Mouse (Mus musculus): Measurements from ENCODE around the gene Rnaseh2c. TPM values are rescaled to one million over a fixed set of nuclear protein-coding genes. Genes with fewer than 3 reads are reported as not detected.
A peak's percentile ranks its signal among the peaks of the same experiment; 100 is the strongest.

Rnaseh2c gene
- polyA plus RNA-seq, 1 experiment from 2014 or later, result 79.1 TPM

- in situ Hi-C loops (cut with MboI; ENCODE audit: low pct_unique_long_range_greater_than_20kb), result no loop called here
- DNase-seq (ENCODE audit: low read depth, low spot score), result no peak
- ATAC-seq, result no peak
- ChIA-PET CTCF (interaction anchor here (1.5 kb wide), 1 partner anchor 139 kb away, joined by 4 read pairs; no protein-coding TSS in a partner anchor), POLR2A (no interaction called here)
- no peak for TF ChIP-seq CTCF (IDR thresholded peaks at IDR 0.05)
- no peaks in the 10 kb centered on the region for H3K27me3 ChIP-seq
Measured at GRCm38 (mm10) chr19:5647791-5648190, 46.1 kb downstream of the Rnaseh2c start.

- ATAC-seq (peak; percentile 20), DNase-seq (ENCODE audit: low read depth, low spot score) (no peak)
- CTCF ChIA-PET, result interaction anchor here (0.8 to 1.4 kb wide), 2 partner anchors 12 to 21 kb away, joined by 3 to 5 read pairs; no protein-coding TSS in a partner anchor
- no peaks in the 10 kb centered on the region for H3K27me3 ChIP-seq
- no peak for TF ChIP-seq CTCF (IDR thresholded peaks at IDR 0.05)
- POLR2A ChIA-PET, result interaction anchor here (0.9 to 1.4 kb wide), 4 partner anchors 11 to 151 kb away, joined by 3 to 6 read pairs (median 4); partner anchors contain the start of genes Rela and Sipa1
- in situ Hi-C loops (cut with MboI; ENCODE audit: low pct_unique_long_range_greater_than_20kb), result no loop called here
Measured at GRCm38 (mm10) chr19:5648401-5649297, 47.0 kb downstream of the Rnaseh2c start.

GRCm38 (mm10) chr19:5649298-5649741 is 47.6 kb downstream of the Rnaseh2c start:
- H3K27me3 ChIP-seq, result no peaks in the 10 kb centered on the region
- DNase-seq (ENCODE audit: low read depth, low spot score), result no peak
- CTCF ChIA-PET, result interaction anchor here (1.4 kb wide), 1 partner anchor 21 kb away, joined by 5 read pairs; no protein-coding TSS in a partner anchor
- no peak for TF ChIP-seq CTCF (IDR thresholded peaks at IDR 0.05)
- POLR2A ChIA-PET, result interaction anchor here (0.9 to 1.4 kb wide), 4 partner anchors 12 to 150 kb away, joined by 3 to 6 read pairs (median 4); partner anchors contain the start of genes Rela and Sipa1
- in situ Hi-C loops (cut with MboI; ENCODE audit: low pct_unique_long_range_greater_than_20kb), result no loop called here
- peak; percentile 11 for ATAC-seq

- POLR2A ChIA-PET, result interaction anchor here (0.7 to 1.0 kb wide), 2 partner anchors 9 to 11 kb away, joined by 3 read pairs; no protein-coding TSS in a partner anchor
- no peaks in the 10 kb centered on the region for H3K27me3 ChIP-seq
- ATAC-seq, result no peak
- CTCF ChIA-PET, result no interaction called here
- no peak for TF ChIP-seq CTCF (IDR thresholded peaks at IDR 0.05)
- DNase-seq (ENCODE audit: low read depth, low spot score), result no peak
- in situ Hi-C loops (cut with MboI; ENCODE audit: low pct_unique_long_range_greater_than_20kb), result no loop called here
Measured at GRCm38 (mm10) chr19:5651502-5652274, 50.0 kb downstream of the Rnaseh2c start.

GRCm38 (mm10) chr19:5652570-5652969 is 50.9 kb downstream of the Rnaseh2c start:
- ATAC-seq, result no peak
- H3K27me3 ChIP-seq, result no peaks in the 10 kb centered on the region
- POLR2A ChIA-PET, result interaction anchor here (0.7 to 1.0 kb wide), 2 partner anchors 8 to 12 kb away, joined by 3 read pairs; no protein-coding TSS in a partner anchor
- TF ChIP-seq CTCF (IDR thresholded peaks at IDR 0.05), result no peak
- in situ Hi-C loops (cut with MboI; ENCODE audit: low pct_unique_long_range_greater_than_20kb), result no loop called here
- CTCF ChIA-PET, result no interaction called here
- no peak for DNase-seq (ENCODE audit: low read depth, low spot score)

GRCm38 (mm10) chr19:5653969-5654719 is 52.5 kb downstream of the Rnaseh2c start:
- no peak for TF ChIP-seq CTCF (IDR thresholded peaks at IDR 0.05)
- DNase-seq (ENCODE audit: low read depth, low spot score), result no peak
- no peaks in the 10 kb centered on the region for H3K27me3 ChIP-seq
- in situ Hi-C loops (cut with MboI; ENCODE audit: low pct_unique_long_range_greater_than_20kb), result no loop called here
- POLR2A ChIA-PET, result no interaction called here
- ATAC-seq, result no peak
- CTCF ChIA-PET, result no interaction called here

- no peak for TF ChIP-seq CTCF (IDR thresholded peaks at IDR 0.05)
- in situ Hi-C loops (cut with MboI; ENCODE audit: low pct_unique_long_range_greater_than_20kb), result no loop called here
- no peak for ATAC-seq
- CTCF ChIA-PET, result interaction anchor here (0.8 kb wide), 1 partner anchor 9 kb away, joined by 4 read pairs; no protein-coding TSS in a partner anchor
- DNase-seq (ENCODE audit: low read depth, low spot score), result no peak
- POLR2A ChIA-PET, result no interaction called here
- no peaks in the 10 kb centered on the region for H3K27me3 ChIP-seq
Measured at GRCm38 (mm10) chr19:5654720-5655298, 53.1 kb downstream of the Rnaseh2c start.

Other genes starting within 250 kb of the Rnaseh2c start
- gene Eif1ad, start 235.1 kb upstream of the Rnaseh2c start, polyA plus RNA-seq (2021), result 36.7 TPM
- 211 TPM for gene Banf1, start 234.7 kb upstream of the Rnaseh2c start, polyA plus RNA-seq (2021)
- 75.3 TPM for gene Sart1, start 213.2 kb upstream of the Rnaseh2c start, polyA plus RNA-seq (2021)
- 0.13 TPM for gene Tsga10ip, start 199.3 kb upstream of the Rnaseh2c start, polyA plus RNA-seq (2021)
- gene Drap1, start 176.9 kb upstream of the Rnaseh2c start, polyA plus RNA-seq (2021), result 251 TPM
- 58.5 TPM for gene AI837181, start 176.7 kb upstream of the Rnaseh2c start, polyA plus RNA-seq (2021)
- 2.1 TPM for gene Fosl1, start 154.3 kb upstream of the Rnaseh2c start, polyA plus RNA-seq (2021)
- gene Ccdc85b, start 144.0 kb upstream of the Rnaseh2c start, polyA plus RNA-seq (2021), result 16.8 TPM
- 92.2 TPM for gene Fibp, start 141.3 kb upstream of the Rnaseh2c start, polyA plus RNA-seq (2021)
- 0.42 TPM for gene Ctsw, start 133.4 kb upstream of the Rnaseh2c start, polyA plus RNA-seq (2021)
- 451 TPM for gene Efemp2, start 127.9 kb upstream of the Rnaseh2c start, polyA plus RNA-seq (2021)
- gene Mus81, start 113.5 kb upstream of the Rnaseh2c start, polyA plus RNA-seq (2021), result 37.0 TPM
- gene Cfl1, start 111.4 kb upstream of the Rnaseh2c start, polyA plus RNA-seq (2021), result 1,610 TPM
- 1.6 TPM for gene 1700020D05Rik, start 98.1 kb upstream of the Rnaseh2c start, polyA plus RNA-seq (2021)
- gene Snx32, start 91.3 kb upstream of the Rnaseh2c start, polyA plus RNA-seq (2021), result 30.0 TPM
- 0.08 TPM for gene Ovol1, start 41.2 kb upstream of the Rnaseh2c start, polyA plus RNA-seq (2021)
- gene Ap5b1, start 33.8 kb upstream of the Rnaseh2c start, polyA plus RNA-seq (2021), result 8.3 TPM
- gene Kat5, start 8.4 kb downstream of the Rnaseh2c start, polyA plus RNA-seq (2021), result 56.5 TPM
- 94.7 TPM for gene Rela, start 35.6 kb downstream of the Rnaseh2c start, polyA plus RNA-seq (2021)
- gene Sipa1, start 61.8 kb downstream of the Rnaseh2c start, polyA plus RNA-seq (2021), result 18.1 TPM
- gene Map3k11, start 86.9 kb downstream of the Rnaseh2c start, polyA plus RNA-seq (2021), result 45.5 TPM
- 78.8 TPM for gene Pcnx3, start 87.0 kb downstream of the Rnaseh2c start, polyA plus RNA-seq (2021)
- 0.06 TPM for gene Kcnk7, start 102.5 kb downstream of the Rnaseh2c start, polyA plus RNA-seq (2021)
- gene Ehbp1l1, start 124.4 kb downstream of the Rnaseh2c start, polyA plus RNA-seq (2021), result 39.7 TPM
- 73.0 TPM for gene Fam89b, start 127.8 kb downstream of the Rnaseh2c start, polyA plus RNA-seq (2021)
- 747 TPM for gene Ltbp3, start 139.0 kb downstream of the Rnaseh2c start, polyA plus RNA-seq (2021)
- gene Scyl1, start 169.5 kb downstream of the Rnaseh2c start, polyA plus RNA-seq (2021), result 117 TPM

Measured in Patski (cell line).